Mouse (Mus musculus) MEL (cell line): Measurements from ENCODE around the gene Arpp19. TPM values are rescaled to one million over a fixed set of nuclear protein-coding genes. Genes with fewer than 3 reads are reported as not detected.

Source experiments
- DNase-seq: peaks from one replicate; pipeline ENCODE4 v3.0.0; 2011; ENCODE audit warnings: low read depth, low spot score
- H3K27ac ChIP-seq: 2 replicates; pipeline ENCODE4 v1.5.1; 2012; ENCODE audit warnings: low read depth, mild to moderate bottlenecking, control low read depth, low read length, moderate library complexity; ENCODE audit not compliant: control insufficient read depth
- H3K27me3 ChIP-seq, 2 experiments: fragments of 150-350 bp in 1 of 2; sonication (generic) in 1 of 2; 2 replicates each; pipeline ENCODE4 v1.6.1; 2012; ENCODE audit warnings: low read length in 2 of 2, mild to moderate bottlenecking in 2 of 2, improper control_type of control experiment in 1 of 2, moderate library complexity in 1 of 2; ENCODE audit not compliant: insufficient read depth in 2 of 2, control insufficient read depth in 1 of 2
- H3K36me3 ChIP-seq, 2 experiments: 2 replicates each; pipeline ENCODE4 v1.6.1; 2012 to 2014; ENCODE audit warnings: low read length in 2 of 2, improper control_type of control experiment in 1 of 2, inconsistent platforms in 1 of 2, mild to moderate bottlenecking in 1 of 2; ENCODE audit not compliant: insufficient read depth in 2 of 2, control insufficient read depth in 1 of 2
- H3K4me1 ChIP-seq, 2 experiments: fragments of 150-350 bp in 1 of 2; sonication (generic) in 1 of 2; 2 replicates each; pipeline ENCODE4 v1.6.1; 2012; ENCODE audit warnings: low read length in 2 of 2, improper control_type of control experiment in 1 of 2, mild to moderate bottlenecking in 1 of 2; ENCODE audit not compliant: insufficient read depth in 2 of 2, control insufficient read depth in 1 of 2
- H3K4me3 ChIP-seq, 2 experiments: fragments of 150-350 bp in 1 of 2; sonication (generic) in 1 of 2; 2 replicates each; pipeline ENCODE4 v1.5.1; 2012; ENCODE audit warnings: low read depth in 2 of 2, low read length in 2 of 2, mild to moderate bottlenecking in 2 of 2, moderate library complexity in 2 of 2, control low read depth in 1 of 2, improper control_type of control experiment in 1 of 2; ENCODE audit not compliant: control insufficient read depth in 1 of 2, insufficient read depth in 1 of 2
- H3K79me2 ChIP-seq: 2 replicates; pipeline ENCODE4 v1.6.1; 2012; ENCODE audit warnings: mild to moderate bottlenecking, low read length, moderate library complexity; ENCODE audit not compliant: control insufficient read depth, poor library complexity, insufficient read depth
- H3K9ac ChIP-seq: 2 replicates; pipeline ENCODE4 v1.6.1; 2012; ENCODE audit warnings: low read depth, mild to moderate bottlenecking, control low read depth, low read length, moderate library complexity; ENCODE audit not compliant: control insufficient read depth, poor library complexity, severe bottlenecking
- H3K9me3 ChIP-seq: fragments of 150-350 bp; sonication (generic); replicated peaks from 2 replicates; pipeline ENCODE4 v1.6.1; 2012; ENCODE audit warnings: mild to moderate bottlenecking, low read length, improper control_type of control experiment, moderate library complexity; ENCODE audit not compliant: insufficient read depth
- BHLHE40 ChIP-seq: IDR thresholded peaks from 2 replicates; pipeline ENCODE4 v1.6.1; 2012; ENCODE audit warnings: low read depth, mild to moderate bottlenecking, inconsistent platforms, low read length, improper control_type of control experiment, borderline replicate concordance
- CTCF ChIP-seq, 3 experiments: IDR thresholded peaks in 2 of 3; conservative IDR thresholded peaks in 1 of 3; 2 replicates each; pipeline ENCODE4 v1.5.1; 2011 to 2012; ENCODE audit warnings: low read length in 3 of 3, low read depth in 2 of 3, mild to moderate bottlenecking in 2 of 3, improper control_type of control experiment in 1 of 3, inconsistent platforms in 1 of 3, mixed read lengths in 1 of 3, moderate library complexity in 1 of 3; ENCODE audit not compliant: control insufficient read depth in 1 of 3, insufficient read depth in 1 of 3, poor library complexity in 1 of 3, severe bottlenecking in 1 of 3
- E2F4 ChIP-seq: IDR thresholded peaks from 2 replicates; pipeline ENCODE4 v1.6.1; 2011; ENCODE audit warnings: low read depth, low read length, improper control_type of control experiment, borderline replicate concordance
- ELF1 ChIP-seq: IDR thresholded peaks from 2 replicates; pipeline ENCODE4 v1.6.1; 2014; ENCODE audit warnings: low read depth, mild to moderate bottlenecking, inconsistent platforms, low read length, improper control_type of control experiment, moderate library complexity
- EP300 ChIP-seq, 2 experiments: IDR thresholded peaks; 2 replicates each; pipeline ENCODE4 v1.6.1; 2011; ENCODE audit warnings: improper control_type of control experiment in 2 of 2, low read length in 2 of 2, low read depth in 1 of 2, mild to moderate bottlenecking in 1 of 2
- GATA1 ChIP-seq: IDR thresholded peaks from 2 replicates; pipeline ENCODE4 v1.6.1; 2011; ENCODE audit warnings: low read depth, low read length, improper control_type of control experiment
- HCFC1 ChIP-seq: IDR thresholded peaks from 2 replicates; pipeline ENCODE4 v1.6.1; 2012; ENCODE audit warnings: low read depth, mild to moderate bottlenecking, inconsistent platforms, low read length, improper control_type of control experiment, moderate library complexity
- MAX ChIP-seq: IDR thresholded peaks from 2 replicates; pipeline ENCODE4 v1.6.1; 2011; ENCODE audit warnings: low read length, improper control_type of control experiment
- MAZ ChIP-seq: IDR thresholded peaks from 2 replicates; pipeline ENCODE4 v1.6.1; 2012; ENCODE audit warnings: low read depth, mild to moderate bottlenecking, inconsistent platforms, low read length, improper control_type of control experiment
- MYC ChIP-seq: IDR thresholded peaks from 2 replicates; pipeline ENCODE4 v1.6.1; 2011; ENCODE audit warnings: low read depth, mild to moderate bottlenecking, low read length, improper control_type of control experiment, moderate library complexity
- NELFE ChIP-seq: IDR thresholded peaks from 2 replicates; pipeline ENCODE4 v1.6.1; 2011; ENCODE audit warnings: low read depth, low read length, improper control_type of control experiment
- NRF1 ChIP-seq: IDR thresholded peaks from 2 replicates; pipeline ENCODE4 v1.6.1; 2014; ENCODE audit warnings: low read depth, mild to moderate bottlenecking, inconsistent platforms, low read length, improper control_type of control experiment, moderate library complexity; ENCODE audit not compliant: poor library complexity, insufficient read depth, severe bottlenecking
- POLR2A ChIP-seq, 2 experiments: IDR thresholded peaks; 2 replicates each; pipeline ENCODE4 v1.6.1; 2011 to 2012; ENCODE audit warnings: low read length in 2 of 2, mild to moderate bottlenecking in 2 of 2, control low read depth in 1 of 2, improper control_type of control experiment in 1 of 2, low read depth in 1 of 2, moderate library complexity in 1 of 2; ENCODE audit not compliant: control insufficient read depth in 1 of 2, insufficient read depth in 1 of 2, poor library complexity in 1 of 2
- POLR2AphosphoS2 ChIP-seq: IDR thresholded peaks from 2 replicates; pipeline ENCODE4 v1.6.1; 2011; ENCODE audit warnings: low read length, improper control_type of control experiment
- RCOR1 ChIP-seq: IDR thresholded peaks from 2 replicates; pipeline ENCODE4 v1.6.1; 2012; ENCODE audit warnings: low read depth, mild to moderate bottlenecking, inconsistent platforms, low read length, improper control_type of control experiment
- SIN3A ChIP-seq: IDR thresholded peaks from 2 replicates; pipeline ENCODE4 v1.6.1; 2012; ENCODE audit warnings: low read length, improper control_type of control experiment, inconsistent platforms
- TCF12 ChIP-seq: IDR thresholded peaks from 2 replicates; pipeline ENCODE4 v1.6.1; 2014; ENCODE audit warnings: low read depth, mild to moderate bottlenecking, inconsistent platforms, low read length, improper control_type of control experiment, moderate library complexity
- USF1 ChIP-seq: IDR thresholded peaks from 2 replicates; pipeline ENCODE4 v1.6.1; 2014; ENCODE audit warnings: low read depth, mild to moderate bottlenecking, inconsistent platforms, low read length, improper control_type of control experiment, moderate library complexity
- ZMIZ1 ChIP-seq: IDR thresholded peaks from 2 replicates; pipeline ENCODE4 v1.6.1; 2012; ENCODE audit warnings: low read depth, mild to moderate bottlenecking, inconsistent platforms, low read length, improper control_type of control experiment, moderate library complexity
- ZNF384 ChIP-seq: IDR thresholded peaks from 2 replicates; pipeline ENCODE4 v1.6.1; 2012; ENCODE audit warnings: low read depth, mild to moderate bottlenecking, inconsistent platforms, low read length, improper control_type of control experiment
- polyA plus RNA-seq, 2 experiments: library from polyadenylated mRNA; stranded (reverse) in 1 of 2; unstranded in 1 of 2; fragments of >175 nt in 1 of 2; fragments of >200 nt in 1 of 2; gene quantifications; 2 replicates each; pipeline versions ENCODE4 v1.2.1 to v1.2.4; 2012; ENCODE audit warnings: low replicate concordance in 2 of 2, low read depth in 1 of 2; ENCODE audit not compliant: insufficient read length in 2 of 2, insufficient read depth in 1 of 2, missing spikeins in 1 of 2
- total RNA-seq: library from RNA; depleted of rRNA; stranded (reverse); fragments of 300-350 nt; gene quantifications from 2 replicates; pipeline ENCODE4 v1.2.3, GENCODE M21; 2012

Gene Arpp19
- total and polyA plus RNA-seq, 3 experiments, result 230 to 237 TPM; not detected in 1

GRCm38 (mm10) chr9:75070457-75071028 is 33.1 kb downstream of the Arpp19 start, which contains the start of gene Myo5a:
Myo5a (plus strand) TSS chr9:75071015.
- Histone ChIP-seq H3K4me3 (peak within 1 kb of the TSS; percentile 88 to 96), H3K9me3 (no peaks in the 10 kb centered on the region), H3K36me3 (peaks cover 0 to 18% of the 10 kb centered on the region in 2 experiments; a peak in 2 of 4 replicates), H3K27ac (peak within 1 kb of the TSS; percentile 88), H3K4me1 (peaks cover 3 to 15% of the 10 kb centered on the region in 2 experiments), H3K9ac (peak within 1 kb of the TSS; percentile 96), H3K27me3 (no peaks in the 10 kb centered on the region), H3K79me2 (peaks cover 6% of the 10 kb centered on the region)
- no peak for DNase-seq
- TF ChIP-seq ZNF384, result no peak
- peak; percentile 47 for TF ChIP-seq SIN3A

DNA sequence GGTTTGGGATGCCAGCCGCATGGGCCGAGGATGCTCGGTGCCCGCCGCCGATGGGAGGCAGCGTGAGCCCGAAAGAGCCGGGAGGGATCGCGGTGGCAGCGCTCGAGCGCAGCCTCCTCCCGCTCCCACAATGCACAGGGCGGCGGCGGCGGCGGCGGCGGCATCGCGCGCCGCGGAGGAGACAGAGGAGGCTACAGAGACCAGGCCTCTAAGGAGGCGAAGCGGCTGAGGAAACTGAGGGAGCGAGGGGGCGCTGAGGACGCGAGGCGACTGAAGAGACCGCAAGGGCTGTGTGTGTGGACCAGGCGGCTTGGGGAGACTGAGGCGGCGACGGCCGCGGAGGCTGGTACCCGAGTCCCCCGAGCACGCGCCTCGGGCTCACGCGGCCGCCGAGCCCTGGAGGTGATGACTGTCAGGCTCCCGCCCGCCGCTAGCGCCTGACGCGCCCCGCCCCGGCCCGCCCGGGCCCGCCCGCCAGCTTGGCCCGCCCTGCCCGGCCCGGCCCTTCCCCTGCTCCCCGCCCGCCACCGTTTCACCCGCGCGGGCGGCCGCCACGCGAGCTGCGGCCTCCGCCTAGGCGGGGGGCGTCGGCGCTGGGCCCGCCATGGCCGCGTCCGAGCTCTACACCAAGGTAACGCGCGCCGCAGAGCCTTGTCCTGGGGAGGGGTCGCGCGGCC is 33.8 kb downstream of the Arpp19 start:
- peaks cover 8% of the 10 kb centered on the region for H3K79me2 ChIP-seq
- H3K9me3 ChIP-seq, result no peaks in the 10 kb centered on the region
- peak overlapping the region; percentile 88 to 96 for H3K4me3 ChIP-seq
- no peaks in the 10 kb centered on the region for H3K27me3 ChIP-seq
- peaks cover 3 to 15% of the 10 kb centered on the region in 2 experiments for H3K4me1 ChIP-seq
- 0 out of 2 replicates have a peak, but pooled peaks have one; percentile 20 for TF ChIP-seq TCF12
- 0 out of 6 replicates have a peak, but pooled peaks of 1 of the 3 experiments have one; percentile 4 for TF ChIP-seq CTCF (IDR thresholded peaks at IDR 0.05 in 2 of 3, conservative IDR thresholded peaks at IDR 0.05 in 1 of 3; ENCODE audit: control insufficient read depth in 1 of 3, insufficient read depth in 1 of 3, low read depth in 2 of 3, low read length in 3 of 3, poor library complexity in 1 of 3, severe bottlenecking in 1 of 3)
- TF ChIP-seq NRF1, result peak; percentile 38; the same call in 1 of the 2 replicates
- TF ChIP-seq MAX, result peak; percentile 66; the same call in 1 of the 2 replicates
- peak; percentile 84 to 93 for TF ChIP-seq POLR2A (IDR thresholded peaks at IDR 0.05; ENCODE audit: control insufficient read depth in 1 of 2, insufficient read depth in 1 of 2, low read depth in 1 of 2, low read length in 2 of 2, poor library complexity in 1 of 2)
- TF ChIP-seq RCOR1, result no peak
- TF ChIP-seq E2F4, result no peak
- peak; percentile 78 for TF ChIP-seq MYC
- no peak for TF ChIP-seq EP300 (IDR thresholded peaks at IDR 0.05; ENCODE audit: low read depth in 1 of 2, low read length in 2 of 2)
- no peak; the same call in 1 of the 2 replicates for TF ChIP-seq ZMIZ1
- peak; percentile 54; the same call in 1 of the 2 replicates for TF ChIP-seq POLR2AphosphoS2
- 0 out of 2 replicates have a peak, but pooled peaks have one; percentile 43 for TF ChIP-seq MAZ
- TF ChIP-seq GATA1, result no peak
- 0 out of 2 replicates have a peak, but pooled peaks have one; percentile 38 for TF ChIP-seq HCFC1
- TF ChIP-seq ELF1, result no peak
- no peak; the same call in 1 of the 2 replicates for TF ChIP-seq USF1
- TF ChIP-seq NELFE, result peak; percentile 79
- TF ChIP-seq SIN3A, result peak; percentile 18; the same call in 1 of the 2 replicates
- no peak for TF ChIP-seq BHLHE40
- peaks cover 0 to 18% of the 10 kb centered on the region in 2 experiments; a peak in 2 of 4 replicates for H3K36me3 ChIP-seq
- DNase-seq, result peak; percentile 84
- peak overlapping the region; percentile 88 for H3K27ac ChIP-seq
- H3K9ac ChIP-seq, result peak overlapping the region; percentile 96
